Mouse (Mus musculus): ENCODE results near the gene Ctns. TPM values are rescaled to one million over a fixed set of nuclear protein-coding genes. Genes with fewer than 3 reads are reported as not detected.

The Ctns gene
- polyA plus RNA-seq, 1 experiment: not detected

GRCm38 (mm10) chr11:73161616-73162015 lies 37.2 kb downstream of the Ctns start:
- peaks cover 12% of the 10 kb centered on the region for H3K4me1 ChIP-seq (ENCODE audit: control insufficient read depth, insufficient read depth, low read length)
- no peak overlapping the region for H3K27ac ChIP-seq (ENCODE audit: insufficient read depth, low read depth, low read length)
- no peak overlapping the region for H3K4me3 ChIP-seq (ENCODE audit: insufficient read depth, low read depth, low read length)
- TF ChIP-seq POLR2A (IDR thresholded peaks at IDR 0.05; ENCODE audit: insufficient read depth, low read depth, low read length): no peak
- no peak for TF ChIP-seq CTCF (IDR thresholded peaks at IDR 0.05; ENCODE audit: insufficient read depth, low read depth, low read length)
- 90% methylated on average over 4 of the region's 4 CpGs for WGBS

GRCm38 (mm10) chr11:73160811-73161200 lies 38.0 kb downstream of the Ctns start:
- Histone ChIP-seq H3K27ac (ENCODE audit: insufficient read depth, low read depth, low read length) (no peak overlapping the region), H3K4me3 (ENCODE audit: insufficient read depth, low read depth, low read length) (peak overlapping the region; percentile 38; the same call in 1 of the 2 replicates), H3K4me1 (ENCODE audit: control insufficient read depth, insufficient read depth, low read length) (peaks cover 12% of the 10 kb centered on the region)
- TF ChIP-seq CTCF (IDR thresholded peaks at IDR 0.05; ENCODE audit: insufficient read depth, low read depth, low read length) (no peak), POLR2A (IDR thresholded peaks at IDR 0.05; ENCODE audit: insufficient read depth, low read depth, low read length) (no peak)
- 34% methylated on average over 6 of the region's 6 CpGs for WGBS

- Histone ChIP-seq H3K4me1 (ENCODE audit: control insufficient read depth, insufficient read depth, low read length) (peaks cover 12% of the 10 kb centered on the region), H3K4me3 (ENCODE audit: insufficient read depth, low read depth, low read length) (peak within 1 kb of the TSS; percentile 38), H3K27ac (ENCODE audit: insufficient read depth, low read depth, low read length) (no peak within 1 kb of the TSS)
- WGBS: 3% methylated on average over 49 of the region's 49 CpGs
- TF ChIP-seq POLR2A (IDR thresholded peaks at IDR 0.05; ENCODE audit: insufficient read depth, low read depth, low read length) (no peak), CTCF (IDR thresholded peaks at IDR 0.05; ENCODE audit: insufficient read depth, low read depth, low read length) (no peak)
Measured at GRCm38 (mm10) chr11:73159957-73160810, 38.7 kb downstream of the Ctns start, which contains the start of gene P2rx5. Gene P2rx5, plus strand, starts transcription at chr11:73160421.

GRCm38 (mm10) chr11:73155071-73155470 lies 43.8 kb downstream of the Ctns start:
- no peak overlapping the region for H3K27ac ChIP-seq (ENCODE audit: insufficient read depth, low read depth, low read length)
- WGBS: 33% methylated on average over 6 of the region's 6 CpGs
- H3K4me1 ChIP-seq (ENCODE audit: control insufficient read depth, insufficient read depth, low read length): peaks cover 1% of the 10 kb centered on the region; the same call in 1 of the 2 replicates
- TF ChIP-seq CTCF (IDR thresholded peaks at IDR 0.05; ENCODE audit: insufficient read depth, low read depth, low read length) (no peak), POLR2A (IDR thresholded peaks at IDR 0.05; ENCODE audit: insufficient read depth, low read depth, low read length) (no peak)
- no peak overlapping the region for H3K4me3 ChIP-seq (ENCODE audit: insufficient read depth, low read depth, low read length)

GRCm38 (mm10) chr11:73148209-73148608 lies 50.6 kb downstream of the Ctns start:
- H3K27ac ChIP-seq (ENCODE audit: insufficient read depth, low read depth, low read length): no peak overlapping the region
- no peak overlapping the region for H3K4me3 ChIP-seq (ENCODE audit: insufficient read depth, low read depth, low read length)
- H3K4me1 ChIP-seq (ENCODE audit: control insufficient read depth, insufficient read depth, low read length): no peaks in the 10 kb centered on the region
- no peak for TF ChIP-seq CTCF (IDR thresholded peaks at IDR 0.05; ENCODE audit: insufficient read depth, low read depth, low read length)
- 72% methylated on average over 9 of the region's 9 CpGs for WGBS

- Histone ChIP-seq H3K4me3 (ENCODE audit: insufficient read depth, low read depth, low read length) (no peak overlapping the region), H3K27ac (ENCODE audit: insufficient read depth, low read depth, low read length) (no peak overlapping the region), H3K4me1 (ENCODE audit: control insufficient read depth, insufficient read depth, low read length) (no peaks in the 10 kb centered on the region)
- WGBS: 58% methylated on average over 7 of the region's 7 CpGs
- no peak for TF ChIP-seq CTCF (IDR thresholded peaks at IDR 0.05; ENCODE audit: insufficient read depth, low read depth, low read length)
- TF ChIP-seq POLR2A (IDR thresholded peaks at IDR 0.05; ENCODE audit: insufficient read depth, low read depth, low read length): no peak
Measured at GRCm38 (mm10) chr11:73146975-73147365, 51.9 kb downstream of the Ctns start.

GRCm38 (mm10) chr11:73146026-73146974 lies 52.5 kb downstream of the Ctns start:
- TF ChIP-seq CTCF (IDR thresholded peaks at IDR 0.05; ENCODE audit: insufficient read depth, low read depth, low read length) (no peak), POLR2A (IDR thresholded peaks at IDR 0.05; ENCODE audit: insufficient read depth, low read depth, low read length) (no peak)
- no peak overlapping the region for H3K4me3 ChIP-seq (ENCODE audit: insufficient read depth, low read depth, low read length)
- no peak overlapping the region for H3K27ac ChIP-seq (ENCODE audit: insufficient read depth, low read depth, low read length)
- H3K4me1 ChIP-seq (ENCODE audit: control insufficient read depth, insufficient read depth, low read length): no peaks in the 10 kb centered on the region
- WGBS: 50% methylated on average over 11 of the region's 11 CpGs

GRCm38 (mm10) chr11:73144261-73144681 lies 54.6 kb downstream of the Ctns start:
- Histone ChIP-seq H3K4me3 (ENCODE audit: insufficient read depth, low read depth, low read length) (no peak overlapping the region), H3K4me1 (ENCODE audit: control insufficient read depth, insufficient read depth, low read length) (no peaks in the 10 kb centered on the region), H3K27ac (ENCODE audit: insufficient read depth, low read depth, low read length) (no peak overlapping the region)
- 93% methylated on average over 1 of the region's 1 CpGs for WGBS
- TF ChIP-seq CTCF (IDR thresholded peaks at IDR 0.05; ENCODE audit: insufficient read depth, low read depth, low read length): no peak
- TF ChIP-seq POLR2A (IDR thresholded peaks at IDR 0.05; ENCODE audit: insufficient read depth, low read depth, low read length): no peak

All from olfactory bulb, adult 2 months (tissue).